Mouse (Mus musculus): ENCODE results near the gene Rnaseh2a.

GRCm38 (mm10) chr8:84975434-84975833 is 5.9 kb upstream of the Rnaseh2a start:
- TF ChIP-seq CTCF (conservative IDR thresholded peaks at IDR 0.05 in 1 of 2, IDR thresholded peaks at IDR 0.05 in 1 of 2; ENCODE audit: low read depth in 2 of 2, low read length in 2 of 2) (peak; percentile 91 to 96), ELF1 (IDR thresholded peaks at IDR 0.05; ENCODE audit: low read depth, low read length) (peak; percentile 48; the same call in 1 of the 2 replicates), USF2 (conservative IDR thresholded peaks at IDR 0.05; ENCODE audit: low read depth, low read length) (no peak), POLR2A (IDR thresholded peaks at IDR 0.05; ENCODE audit: low read depth, low read length) (peak; percentile 17; the same call in 1 of the 2 replicates), CHD2 (IDR thresholded peaks at IDR 0.05; ENCODE audit: low read length) (no peak; the same call in 1 of the 2 replicates), ZNF384 (IDR thresholded peaks at IDR 0.05; ENCODE audit: low read depth, low read length) (peak; percentile 82), EP300 (IDR thresholded peaks at IDR 0.05; ENCODE audit: low read length) (no peak), USF1 (IDR thresholded peaks at IDR 0.05; ENCODE audit: low read depth, low read length) (no peak), KAT2A (IDR thresholded peaks at IDR 0.05; ENCODE audit: insufficient replicate concordance, low read length) (no peak), MAFK (IDR thresholded peaks at IDR 0.05; ENCODE audit: insufficient replicate concordance, low read length) (no peak), POLR2AphosphoS2 (IDR thresholded peaks at IDR 0.05; ENCODE audit: low read depth, low read length) (no peak), CHD1 (IDR thresholded peaks at IDR 0.05; ENCODE audit: low read depth, low read length) (no peak; the same call in 1 of the 2 replicates), UBTF (IDR thresholded peaks at IDR 0.05; ENCODE audit: low read depth, low read length) (no peak), NELFE (IDR thresholded peaks at IDR 0.05; ENCODE audit: low read depth, low read length) (no peak; the same call in 1 of the 2 replicates)

Data from CH12.LX (cell line).